Comparison of ENCODE assay signal across 9 mouse cellular contexts in genomic region chr4:97868307-97868937, GRCm38 (mm10).
DNase-seq lines count a peak whose midpoint lies in the region; ATAC-seq and TF ChIP-seq lines count a peak whose summit lies in the region.
"Had no signal": no experiment of that assay in that cellular context is flagged by ENCODE, and none has a peak within 500 bp of the region (broad histone marks: within the 10 kb centered on the region; RNA-seq: fewer than 3 reads in every experiment).

No protein-coding gene starts in this region.

- WGBS in intestine, embryonic 16.5 days, result 48% methylated on average over 10 of the region's 10 CpGs
- 46% methylated on average over 10 of the region's 10 CpGs for WGBS in limb, embryonic 14.5 days

- peak; percentile 48 for DNase-seq in cerebellum, adult 11 months
- DNase-seq in cerebellum, adult 8-10 months, result no peak
- peak; percentile 22 for DNase-seq in adrenal gland, postnatal 25 days
- peak; percentile 50 for DNase-seq in gonadal fat pad, adult 2 months (ENCODE audit: low read depth)
- DNase-seq in limb, embryonic 14.5 days (ENCODE audit: low spot score), result no peak
- peak; percentile 43 for DNase-seq in ovary, postnatal 14 days (ENCODE audit: low spot score)

- H3K4me1 ChIP-seq in intestine, embryonic 16.5 days (ENCODE audit: control insufficient read depth, insufficient read depth, low read length), result peaks cover 9% of the 10 kb centered on the region
- peaks cover 36% of the 10 kb centered on the region for H3K4me1 ChIP-seq in limb, embryonic 14.5 days (ENCODE audit: control insufficient read depth, insufficient read depth, low read length)

- peak overlapping the region; percentile 9; the same call in 1 of the 2 replicates for H3K9ac ChIP-seq in intestine, embryonic 16.5 days (ENCODE audit: low read depth, low read length)
- H3K9ac ChIP-seq in limb, embryonic 14.5 days (ENCODE audit: low read depth, low read length, severe bottlenecking), result peak overlapping the region; percentile 43

- H3K4me3 ChIP-seq in intestine, embryonic 16.5 days (ENCODE audit: low read length), result peak overlapping the region; percentile 31
- peak overlapping the region; percentile 31 for H3K4me3 ChIP-seq in limb, embryonic 14.5 days (replicated peaks; ENCODE audit: low read length)
- H3K4me3 ChIP-seq: megakaryocyte, embryonic 14.5 days had no signal

- no peaks in the 10 kb centered on the region for H3K36me3 ChIP-seq in intestine, embryonic 16.5 days (ENCODE audit: control insufficient read depth, insufficient read depth, low read length)
- no peaks in the 10 kb centered on the region for H3K36me3 ChIP-seq in limb, embryonic 14.5 days (ENCODE audit: control insufficient read depth, insufficient read depth, low read length)

- peak overlapping the region; percentile 41 for H3K4me2 ChIP-seq in intestine, embryonic 16.5 days (ENCODE audit: low read depth, low read length)
- H3K4me2 ChIP-seq in limb, embryonic 14.5 days (replicated peaks; ENCODE audit: low read depth, low read length, severe bottlenecking), result peak overlapping the region; percentile 52

- H3K9me3 ChIP-seq in intestine, embryonic 16.5 days (ENCODE audit: control insufficient read depth, low read length), result no peaks in the 10 kb centered on the region
- H3K9me3 ChIP-seq in limb, embryonic 14.5 days (ENCODE audit: control insufficient read depth, low read length), result no peaks in the 10 kb centered on the region

- peak overlapping the region; percentile 94 for H3K27ac ChIP-seq in intestine, embryonic 16.5 days (ENCODE audit: low read length)
- H3K27ac ChIP-seq in limb, embryonic 14.5 days (replicated peaks; ENCODE audit: low read depth, low read length), result peak overlapping the region; percentile 95

- no peak for TF ChIP-seq POLR2A in limb, embryonic 14.5 days (IDR thresholded peaks at IDR 0.05; ENCODE audit: borderline replicate concordance, extremely low read depth, insufficient read depth, insufficient read length)

- ATAC-seq in intestine, embryonic 16.5 days, result peak; percentile 65
- peak; percentile 37 for ATAC-seq in limb, embryonic 14.5 days (ENCODE audit: low FRiP score, low read depth)
- no peak for ATAC-seq in erythroid progenitor cell, adult 5-6 weeks (replicated peaks; ENCODE audit: low FRiP score, poor library complexity, severe bottlenecking)

- H3K27me3 ChIP-seq in intestine, embryonic 16.5 days (replicated peaks; ENCODE audit: control insufficient read depth, insufficient read depth, low read length), result no peaks in the 10 kb centered on the region
- no peaks in the 10 kb centered on the region for H3K27me3 ChIP-seq in limb, embryonic 14.5 days (ENCODE audit: control insufficient read depth, insufficient read depth, low read length)

Comparison
In these comparisons a context has a peak if more than half of its experiments do, and no peak if none do; other contexts are left out.
1. DNase-seq: peak in cerebellum, adult 11 months (single experiment), adrenal gland, postnatal 25 days (single experiment), gonadal fat pad, adult 2 months (single experiment) and ovary, postnatal 14 days (single experiment); none in cerebellum, adult 8-10 months (single experiment) and limb, embryonic 14.5 days (single experiment).